Comparison of ENCODE assay signal across 8 mouse cellular contexts in genomic region chr15:8568645-8569528, GRCm38 (mm10). TPM values are rescaled to one million over a fixed set of nuclear protein-coding genes. Genes with fewer than 3 reads are reported as not detected.
DNase-seq lines count a peak whose midpoint lies in the region; ATAC-seq and TF ChIP-seq lines count a peak whose summit lies in the region.

No protein-coding gene starts in this region.

- H3K4me2 ChIP-seq in hindbrain, embryonic 11.5 days (replicated peaks; ENCODE audit: low read depth, low read length), result peak overlapping the region; percentile 96
- peak overlapping the region; percentile 91 for H3K4me2 ChIP-seq in lung, postnatal 0 days (replicated peaks; ENCODE audit: low read depth, low read length)

- no peaks in the 10 kb centered on the region for H3K36me3 ChIP-seq in hindbrain, embryonic 11.5 days (ENCODE audit: control insufficient read depth, insufficient read depth, low read length)
- no peaks in the 10 kb centered on the region for H3K36me3 ChIP-seq in lung, postnatal 0 days (ENCODE audit: insufficient read depth, low read length)

- peak overlapping the region; percentile 43 for H3K9ac ChIP-seq in hindbrain, embryonic 11.5 days (ENCODE audit: low read depth, low read length)
- H3K9ac ChIP-seq in lung, postnatal 0 days (replicated peaks; ENCODE audit: low read depth), result peak overlapping the region; percentile 48

- peaks cover 5% of the 10 kb centered on the region for H3K27me3 ChIP-seq in hindbrain, embryonic 11.5 days (ENCODE audit: control insufficient read depth, insufficient read depth, low read length)
- no peaks in the 10 kb centered on the region for H3K27me3 ChIP-seq in lung, postnatal 0 days (replicated peaks; ENCODE audit: insufficient read depth, low read length)

- peak; percentile 78 for ATAC-seq in hindbrain, embryonic 11.5 days (ENCODE audit: low FRiP score)
- ATAC-seq in lung, postnatal 0 days, result peak; percentile 89

- no peak overlapping the region for H3K27ac ChIP-seq in hindbrain, embryonic 11.5 days (ENCODE audit: low read depth, low read length)
- peak overlapping the region; percentile 93 for H3K27ac ChIP-seq in lung, postnatal 0 days (ENCODE audit: low read length)

- no peak for TF ChIP-seq CTCF in lung, postnatal 0 days (IDR thresholded peaks at IDR 0.05)

- peaks cover 5% of the 10 kb centered on the region for H3K4me1 ChIP-seq in hindbrain, embryonic 11.5 days (replicated peaks; ENCODE audit: control insufficient read depth, insufficient read depth, low read length)
- no peaks in the 10 kb centered on the region for H3K4me1 ChIP-seq in lung, postnatal 0 days (ENCODE audit: insufficient read depth, low read depth, low read length)

- H3K4me3 ChIP-seq in hindbrain, embryonic 11.5 days (ENCODE audit: low read depth, low read length), result peak overlapping the region; percentile 53
- H3K4me3 ChIP-seq in lung, postnatal 0 days (ENCODE audit: low read depth, low read length), result peak overlapping the region; percentile 43

- no peaks in the 10 kb centered on the region for H3K9me3 ChIP-seq in hindbrain, embryonic 11.5 days (ENCODE audit: control insufficient read depth, low read length)
- H3K9me3 ChIP-seq in lung, postnatal 0 days (ENCODE audit: low read length), result no peaks in the 10 kb centered on the region

- peak; percentile 91 for DNase-seq in MN1 (ENCODE audit: low spot score)
- DNase-seq in cerebellum, adult 8-10 months, result peak; percentile 83
- DNase-seq in frontal cortex, postnatal 10 days (ENCODE audit: low spot score in 2 of 2), result peak; percentile 78 to 80
- peak; percentile 85 for DNase-seq in hindbrain, embryonic 11.5 days (ENCODE audit: low spot score)
- peak; percentile 75 to 86 for DNase-seq in layer of hippocampus, postnatal 10 days (ENCODE audit: low spot score in 2 of 2)
- peak; percentile 93 for DNase-seq in lung, postnatal 0 days (ENCODE audit: low spot score)
- peak; percentile 67 for DNase-seq in ovary, postnatal 10 days (ENCODE audit: low spot score)
- peak; percentile 96 for DNase-seq in thymus, postnatal 0 days (ENCODE audit: low spot score)

- TF ChIP-seq EP300 in lung, postnatal 0 days (IDR thresholded peaks at IDR 0.05), result no peak

- WGBS in hindbrain, embryonic 11.5 days, result under 1% methylated on average over 55 of the region's 61 CpGs
- WGBS in lung, postnatal 0 days, result under 1% methylated on average over 60 of the region's 61 CpGs

RNA-seq across cellular contexts. Expression of gene Gm2310, which starts 49.1 kb away (rescaled TPM):
- not detected in 2 replicates for polyA plus RNA-seq in hindbrain, embryonic 11.5 days (2014; fragmentation: Nextera tagmentation; extraction: Ambion mirVana)
- total RNA-seq in layer of hippocampus, postnatal 10 days (2021), result not detected
- polyA plus RNA-seq in lung, postnatal 0 days (2015; fragmentation: Nextera tagmentation; extraction: Ambion mirVana), result not detected in 2 replicates
- polyA plus RNA-seq in thymus, postnatal 0 days (2015; fragmentation: Nextera tagmentation; extraction: Ambion mirVana), result 0.23 TPM in 1 of 2 replicates, not detected in the other
